Mouse (Mus musculus) heart, postnatal 0 days (tissue): ENCODE measurements around the gene Olfr275.

Experiments
- CTCF ChIP-seq: IDR thresholded peaks from 2 replicates; pipeline ENCODE4 v1.5.1; 2016; ENCODE audit warnings: antibody characterized with exemption, control low read depth, low read depth
- EP300 ChIP-seq: IDR thresholded peaks from 2 replicates; pipeline ENCODE4 v1.6.1; 2016; ENCODE audit warnings: antibody characterized with exemption, low read depth

DNA sequence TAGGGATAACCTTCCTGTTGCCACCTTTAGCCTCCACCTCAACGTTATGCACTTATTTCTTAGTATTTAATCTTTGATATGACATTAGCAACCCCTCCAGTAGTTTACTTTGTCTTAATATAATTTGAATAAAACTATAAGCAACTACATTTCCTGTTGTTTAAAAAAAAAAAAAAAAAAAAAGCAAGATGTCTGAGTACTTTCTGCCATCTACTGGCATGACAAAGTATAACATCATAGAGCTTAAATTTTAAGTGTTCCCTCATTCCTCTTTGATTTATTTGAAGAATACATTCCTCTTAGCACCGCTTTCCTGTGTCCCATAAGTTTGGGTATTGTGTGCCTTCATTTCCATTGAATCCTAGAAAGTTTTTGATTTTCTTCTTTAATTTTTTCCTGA, 2.5 kb upstream of the Olfr275 start:
- peak; percentile 31 for TF ChIP-seq CTCF
- no peak for TF ChIP-seq EP300
